Mouse (Mus musculus) spleen, adult 18-20 months (tissue): ENCODE results near the gene Vps51.

Experiments used
- DNase-seq, 2 experiments: peaks; one replicate each; pipeline ENCODE4 v3.0.0; 2022; ENCODE audit warnings: mixed read lengths in 2 of 2

The Vps51 gene

DNA sequence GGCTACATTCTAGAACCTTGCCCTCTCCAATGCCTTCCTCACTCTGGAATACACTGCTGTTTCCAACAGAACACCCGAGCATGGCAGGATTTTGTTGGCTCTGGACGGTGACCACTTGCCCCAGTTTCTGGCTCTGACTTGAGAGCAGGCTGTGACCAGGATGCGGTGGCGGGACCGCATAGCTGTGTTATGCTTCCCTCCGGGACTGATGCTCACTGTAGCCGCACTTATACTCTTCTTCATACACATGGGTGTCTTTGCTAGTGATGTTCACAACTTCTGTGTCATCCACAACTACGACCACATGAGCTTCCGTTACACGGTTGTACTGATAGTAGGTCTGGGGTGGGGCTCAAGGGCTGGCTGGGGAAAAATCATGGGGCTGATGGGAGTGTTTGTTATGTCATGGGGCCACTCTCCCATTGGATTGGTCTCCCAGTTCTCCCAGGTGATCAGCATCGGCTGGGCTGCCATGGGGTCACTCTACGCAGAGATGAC, 3.0 kb upstream of the Vps51 start, which contains the start of gene Tmem262:
Gene Tmem262 (plus strand): TSS at position 51 of the 498 bp plus-strand sequence.
- no peak for DNase-seq

DNA sequence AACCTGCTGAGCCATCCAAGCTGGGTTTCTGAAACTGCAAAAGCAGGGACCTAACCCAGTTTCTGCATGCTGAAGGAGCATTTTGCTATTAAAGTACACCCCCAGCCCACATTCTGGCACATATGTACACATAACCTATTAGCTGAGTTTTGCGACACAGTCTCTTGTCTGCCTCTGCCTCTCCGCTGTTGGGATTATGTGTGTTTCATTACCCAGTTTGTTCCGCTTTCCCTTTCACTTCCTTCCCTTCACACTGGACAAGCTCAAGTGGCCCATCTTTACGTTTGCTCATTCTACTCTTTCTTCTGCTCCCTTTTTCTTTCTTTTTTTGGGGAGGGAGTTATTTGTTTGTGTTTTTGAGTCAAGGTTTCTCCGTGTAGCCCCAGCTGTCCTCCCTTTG, 3.1 kb downstream of the Vps51 start:
- no peak for DNase-seq

DNA sequence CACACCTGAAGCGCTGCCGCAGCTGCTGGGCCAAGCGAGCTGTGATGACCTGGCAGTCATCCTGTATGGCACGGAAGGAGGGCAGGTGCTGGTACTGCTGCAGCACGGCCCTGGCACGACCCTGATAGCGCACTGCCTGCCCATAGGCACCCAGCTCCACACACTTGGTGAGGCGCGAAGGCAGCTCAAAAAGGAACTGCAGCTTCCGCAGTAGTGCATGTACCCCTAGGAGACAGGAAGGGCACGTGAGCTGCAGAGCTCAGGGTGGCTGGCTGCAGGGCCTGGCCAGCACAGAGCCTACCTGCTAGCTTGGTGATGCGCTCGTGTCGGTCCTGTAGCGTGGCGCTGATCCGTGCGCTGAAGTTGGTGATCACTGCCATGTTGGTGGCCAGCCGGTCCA, 5.8 kb downstream of the Vps51 start:
- DNase-seq, result no peak

- no peak for DNase-seq
Observed at GRCm38 (mm10) chr19:6070571-6071250, 6.3 kb downstream of the Vps51 start.

GRCm38 (mm10) chr19:6069851-6070250, 7.2 kb downstream of the Vps51 start:
- DNase-seq, result no peak

GRCm38 (mm10) chr19:6068951-6069350, 8.1 kb downstream of the Vps51 start:
- DNase-seq, result no peak

DNA sequence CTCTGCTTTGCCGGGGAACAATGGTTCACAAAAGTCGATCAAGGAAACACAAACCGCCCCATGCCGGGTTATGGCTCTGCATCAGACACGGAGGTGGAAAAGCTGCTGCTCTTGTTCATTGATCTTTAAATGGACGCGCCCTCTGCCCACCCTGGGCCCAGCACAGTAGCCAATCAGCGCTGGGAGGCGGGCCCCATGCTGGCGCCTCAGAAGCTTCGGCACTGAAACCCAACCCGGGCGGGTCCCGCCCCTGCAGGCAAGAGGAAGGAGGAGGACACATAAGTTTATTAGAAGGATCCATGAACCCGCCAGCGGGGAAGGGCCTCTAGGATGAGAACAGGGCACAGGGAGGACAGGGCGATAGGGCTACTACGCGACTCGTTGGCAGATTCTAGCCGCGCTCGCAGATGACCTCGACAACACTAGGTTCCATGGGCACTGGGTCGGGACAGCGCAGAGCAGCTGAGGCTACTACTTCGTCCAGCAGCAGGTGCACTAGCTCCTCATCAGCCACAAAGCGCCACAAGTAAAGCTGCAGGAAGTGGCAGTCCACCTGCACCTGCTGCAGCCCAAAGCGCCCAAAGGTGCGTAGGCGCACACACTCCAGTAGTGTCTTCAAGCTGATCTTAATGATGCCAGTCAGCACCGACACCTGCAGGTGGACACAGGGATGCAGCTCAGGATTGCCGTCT, 9.2 kb downstream of the Vps51 start, which contains the start of gene Tm7sf2:
Gene Tm7sf2 (minus strand): TSS at position 650 of the 692 bp plus-strand sequence.
- DNase-seq, result peak; percentile 81 to 84

- DNase-seq, result peak; percentile 69 to 82
Observed at GRCm38 (mm10) chr19:6067011-6067723, 9.9 kb downstream of the Vps51 start.

- no peak for DNase-seq
Observed at GRCm38 (mm10) chr19:6066571-6066970, 10.5 kb downstream of the Vps51 start.

- DNase-seq, result no peak
Observed at GRCm38 (mm10) chr19:6063081-6063480, 13.9 kb downstream of the Vps51 start.

DNA sequence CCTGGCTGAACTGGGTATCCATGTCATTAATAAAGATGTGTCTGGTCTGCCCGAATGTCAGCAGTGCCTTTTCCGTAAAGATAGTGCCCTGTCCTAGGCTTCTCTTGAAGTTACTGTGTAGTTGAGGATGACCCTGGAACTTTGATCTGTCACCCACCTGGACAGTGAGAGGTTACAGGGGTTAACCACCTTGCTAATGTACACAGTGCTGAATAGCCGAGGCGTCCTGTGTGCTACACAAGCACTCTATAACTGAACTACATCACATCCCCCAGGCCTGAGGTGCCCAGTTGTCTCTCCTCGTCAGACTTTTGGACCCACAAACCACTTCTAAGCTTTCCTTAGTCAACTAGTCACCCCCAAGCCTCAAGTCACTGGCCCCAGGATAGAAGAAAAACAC, 14.6 kb downstream of the Vps51 start:
- no peak for DNase-seq

GRCm38 (mm10) chr19:6061641-6062302, 15.3 kb downstream of the Vps51 start:
- peak; percentile 54 to 55 for DNase-seq

DNA sequence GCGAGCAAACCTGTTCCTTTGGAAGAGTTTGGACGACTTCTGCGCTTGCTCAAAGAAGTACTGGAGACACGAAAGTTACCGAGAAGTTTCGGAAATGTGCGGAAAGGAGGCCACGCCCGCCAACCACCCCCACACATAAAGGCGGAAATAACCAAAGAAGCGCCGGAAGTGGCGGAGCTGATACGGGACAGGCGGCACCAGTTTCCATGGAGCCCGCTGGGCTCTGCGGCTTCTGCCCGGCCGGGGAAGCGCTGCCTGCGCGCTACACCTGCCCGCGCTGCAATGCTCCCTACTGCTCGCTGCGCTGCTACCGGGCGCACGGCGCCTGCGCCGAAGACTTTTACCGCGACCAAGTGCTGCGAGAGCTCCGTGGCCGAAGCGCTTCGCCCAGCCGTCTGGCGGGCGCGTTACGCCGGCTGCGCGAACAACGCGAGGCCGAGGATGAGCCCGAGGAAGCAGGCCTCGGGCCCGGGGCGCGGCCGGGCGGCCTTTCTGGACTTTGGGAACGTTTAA, 16.0 kb downstream of the Vps51 start, which contains the start of gene Znhit2:
Gene Znhit2 (plus strand): TSS at position 172 of the 513 bp plus-strand sequence.
- DNase-seq, result peak; percentile 87 to 91

DNA sequence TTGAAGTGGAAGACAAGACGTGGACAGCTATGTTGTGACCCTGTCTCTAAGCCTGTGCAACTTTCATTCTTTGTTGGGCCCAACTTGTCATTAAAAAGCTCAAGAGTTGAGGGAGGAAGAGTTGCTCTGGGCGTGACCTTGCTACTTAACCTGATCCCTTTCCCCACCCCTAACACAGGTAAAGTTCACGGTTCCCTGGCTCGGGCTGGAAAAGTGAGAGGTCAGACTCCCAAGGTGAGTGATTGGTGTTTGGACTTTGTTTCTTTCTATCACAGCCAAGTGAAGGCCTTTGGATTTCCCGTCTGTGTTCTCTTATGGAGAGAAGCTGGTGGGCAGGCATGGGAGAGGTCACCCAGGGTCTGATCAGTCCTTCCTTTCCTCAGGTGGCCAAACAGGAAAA, 18.1 kb downstream of the Vps51 start:
- DNase-seq, result no peak

DNA sequence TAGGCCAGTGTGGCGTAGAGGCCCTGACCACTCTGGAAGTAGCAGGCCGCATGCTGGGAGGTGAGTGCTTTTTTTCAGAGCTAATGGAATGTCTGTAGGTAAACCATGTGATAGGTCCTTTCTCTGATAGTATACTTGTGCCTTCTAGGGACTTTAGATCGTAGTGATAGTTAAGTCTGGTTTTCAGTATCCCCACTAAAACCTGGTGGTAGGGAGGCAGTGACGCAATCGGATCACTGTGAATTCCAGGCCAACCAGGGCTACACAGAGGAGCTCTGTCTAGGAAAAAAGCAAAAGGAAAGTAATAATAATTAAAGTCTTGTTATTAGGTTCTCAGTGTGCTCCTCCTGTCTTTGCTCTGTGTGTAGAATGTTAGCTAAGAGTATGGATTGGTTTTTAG, 18.5 kb downstream of the Vps51 start:
- no peak for DNase-seq

GRCm38 (mm10) chr19:6057313-6058096, 19.5 kb downstream of the Vps51 start, which contains the start of the genes Mrpl49 and Fau:
Gene Mrpl49 (minus strand): TSS chr19:6057785.
Gene Fau (plus strand): TSS chr19:6057844.
- DNase-seq, result peak; percentile 98 to 99

DNA sequence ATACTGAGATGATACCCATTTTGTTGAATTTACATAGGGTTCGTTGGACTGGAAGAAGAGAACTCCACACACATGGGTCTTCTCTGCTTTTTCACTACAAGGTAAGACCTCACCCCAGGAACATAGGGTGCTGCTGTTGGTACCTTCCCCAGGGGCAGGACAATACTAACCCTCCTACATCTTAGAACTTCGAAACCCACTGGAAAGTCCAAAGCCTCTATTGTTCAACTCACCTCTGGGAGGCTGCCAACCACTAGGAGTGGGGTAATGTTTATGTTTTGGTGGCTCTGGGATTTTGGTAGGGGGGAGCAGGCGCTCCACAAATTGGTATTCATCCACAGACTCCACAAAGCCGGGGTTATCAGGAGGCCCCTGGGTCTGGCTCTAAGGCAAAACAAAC, 20.3 kb downstream of the Vps51 start:
- DNase-seq, result no peak

- no peak for DNase-seq
Observed at GRCm38 (mm10) chr19:6054296-6054695, 22.7 kb downstream of the Vps51 start.

GRCm38 (mm10) chr19:6052516-6052915, 24.5 kb downstream of the Vps51 start:
- no peak for DNase-seq

DNA sequence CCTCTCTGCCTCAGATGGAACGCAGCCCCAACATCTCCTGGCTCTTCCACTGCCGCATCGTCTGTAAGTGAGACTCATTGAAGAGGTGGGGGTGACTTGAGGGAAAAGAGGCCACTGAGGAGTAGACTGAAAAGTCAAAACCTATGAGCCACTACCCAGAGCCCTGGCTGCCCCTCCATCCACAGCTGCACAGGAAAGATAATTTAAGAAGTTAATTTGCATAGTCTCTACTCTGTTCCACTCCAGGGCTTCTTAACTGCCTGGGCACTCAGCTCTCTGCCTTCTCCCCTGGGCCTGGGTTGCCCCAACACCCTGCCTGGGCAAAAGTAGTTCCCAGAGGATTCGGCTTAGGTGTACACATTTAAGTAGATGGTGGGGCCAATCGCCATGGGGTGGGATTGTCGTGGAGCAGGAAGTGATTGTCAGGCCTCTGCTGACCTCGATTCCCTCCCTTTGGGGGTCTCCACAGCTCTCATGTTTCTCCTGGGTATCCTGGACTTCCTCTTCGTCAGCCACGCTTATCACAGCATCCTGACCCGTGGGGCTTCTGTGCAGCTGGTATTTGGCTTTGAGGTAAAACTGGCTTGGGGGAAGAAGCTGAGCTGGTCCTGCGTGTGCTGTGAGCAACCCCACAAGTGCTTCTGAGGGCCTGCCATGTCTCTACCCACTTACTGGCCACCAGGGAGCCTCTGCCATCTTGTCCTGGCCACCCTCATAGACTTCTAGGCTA, 28.2 kb downstream of the Vps51 start:
- peak; percentile 59 to 64 for DNase-seq

GRCm38 (mm10) chr19:6047899-6048166, 29.2 kb downstream of the Vps51 start:
- no peak for DNase-seq
